Mouse (Mus musculus): ENCODE measurements around the gene Slc4a1. TPM values are rescaled to one million over a fixed set of nuclear protein-coding genes. Genes with fewer than 3 reads are reported as not detected.

The Slc4a1 gene
- total RNA-seq, 2 experiments from 2014 or later, result 0.47 to 1.2 TPM

DNA sequence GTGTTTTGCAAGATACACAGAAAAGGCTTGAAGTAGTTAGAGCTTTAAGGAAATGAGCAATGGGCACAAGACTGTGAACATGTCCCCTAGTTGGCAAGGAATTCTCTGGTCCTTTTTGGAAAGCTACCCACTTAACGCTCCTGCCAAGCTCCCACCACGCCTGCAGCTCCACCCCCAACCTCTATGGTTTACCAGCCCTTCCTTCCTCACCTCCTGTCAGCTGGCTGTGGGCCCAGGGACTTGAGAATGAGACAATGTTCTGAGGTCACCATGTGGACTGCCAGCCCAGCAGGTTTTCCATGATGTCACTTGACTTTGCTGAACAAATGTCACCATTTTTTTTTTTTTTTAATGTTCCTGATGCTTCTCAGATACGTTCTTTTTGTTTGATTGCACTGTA lies 27.4 kb downstream of the Slc4a1 start:
- DNase-seq (ENCODE audit: extremely low spot score in 1 of 2, low spot score in 2 of 2), result peak; percentile 27 to 85
- intact Hi-C loops (cut with DNase I), result no loop called here

DNA sequence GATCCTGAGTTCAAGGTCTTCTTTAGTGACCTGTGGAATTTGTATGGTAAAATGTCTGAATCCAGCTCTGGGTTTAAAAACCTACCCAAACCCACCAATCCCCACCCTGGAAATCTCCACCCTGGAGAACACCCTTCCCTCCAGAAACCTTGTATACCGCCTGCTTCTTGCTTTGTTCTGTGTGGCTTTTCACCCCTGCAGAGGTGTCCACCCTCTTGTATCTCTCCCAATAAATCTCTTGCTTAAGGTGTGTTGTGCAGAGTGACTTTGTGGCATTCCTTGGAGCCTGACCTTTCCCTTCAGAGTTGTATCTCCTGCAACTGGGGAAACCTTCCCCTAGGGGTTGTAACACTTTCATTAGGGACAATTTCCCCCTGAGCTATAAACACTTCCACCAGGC lies 28.1 kb downstream of the Slc4a1 start:
- intact Hi-C loops (cut with DNase I), result no loop called here
- DNase-seq (ENCODE audit: extremely low spot score in 1 of 2, low spot score in 2 of 2), result no peak

DNA sequence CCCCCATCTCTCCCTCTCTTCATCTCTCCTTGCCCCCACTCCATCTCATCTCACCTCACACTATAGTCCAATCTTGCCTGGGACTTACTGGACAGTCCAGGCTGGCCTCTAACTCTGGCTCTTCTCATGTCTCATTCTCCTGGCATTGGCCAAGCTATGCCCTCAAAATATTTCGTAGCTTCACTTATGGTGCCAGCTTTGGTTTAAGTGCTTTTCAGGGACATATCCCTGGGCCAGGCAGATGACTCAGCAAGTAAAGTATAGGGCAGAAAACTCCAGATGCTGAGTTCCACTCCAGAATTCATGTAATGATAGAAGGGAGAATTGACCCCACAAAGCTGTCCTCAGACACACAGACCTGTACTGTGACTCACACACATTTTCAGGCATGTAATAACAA lies 29.8 kb downstream of the Slc4a1 start:
- intact Hi-C loops (cut with DNase I), result no loop called here
- no peak for DNase-seq (ENCODE audit: extremely low spot score in 1 of 2, low spot score in 2 of 2)

DNA sequence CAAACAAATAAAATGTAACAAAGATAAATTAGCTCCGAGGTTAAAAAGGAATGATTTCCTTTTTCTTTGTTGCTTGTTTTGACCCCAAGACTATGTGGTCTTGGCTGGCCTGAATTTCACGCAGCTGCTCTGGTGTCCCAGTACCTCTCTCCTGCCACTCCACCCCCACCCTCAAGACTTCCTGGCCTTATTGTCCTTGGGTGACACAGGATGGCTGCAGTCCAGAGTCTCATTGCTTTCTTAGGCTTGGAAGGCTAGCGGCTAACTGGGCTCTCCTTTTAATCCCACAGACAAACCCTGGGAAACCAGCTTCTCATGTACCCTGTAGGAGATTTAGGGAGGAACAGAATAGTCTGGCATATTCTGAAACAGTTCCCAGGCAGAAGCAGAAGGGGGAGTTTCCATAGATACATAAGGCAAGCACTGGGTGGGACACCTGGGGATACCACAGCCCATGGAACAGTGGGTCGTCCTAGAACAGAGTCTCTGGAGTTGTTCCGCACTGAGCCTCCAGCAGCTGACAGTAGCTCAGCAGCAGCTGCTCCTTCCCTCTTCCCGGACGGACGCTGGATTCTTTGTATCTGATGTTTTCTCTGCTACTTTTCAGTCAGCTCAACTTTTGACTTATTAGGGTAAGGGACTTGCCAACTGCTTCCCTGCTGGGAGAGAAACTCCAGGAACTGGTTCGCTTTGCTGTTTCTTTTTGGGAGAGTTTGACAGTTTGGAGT lies 30.9 kb downstream of the Slc4a1 start:
- peak in 1 of 2 experiments; percentile 58 for DNase-seq (ENCODE audit: extremely low spot score in 1 of 2, low spot score in 2 of 2)
- intact Hi-C loops (cut with DNase I), result no loop called here

DNA sequence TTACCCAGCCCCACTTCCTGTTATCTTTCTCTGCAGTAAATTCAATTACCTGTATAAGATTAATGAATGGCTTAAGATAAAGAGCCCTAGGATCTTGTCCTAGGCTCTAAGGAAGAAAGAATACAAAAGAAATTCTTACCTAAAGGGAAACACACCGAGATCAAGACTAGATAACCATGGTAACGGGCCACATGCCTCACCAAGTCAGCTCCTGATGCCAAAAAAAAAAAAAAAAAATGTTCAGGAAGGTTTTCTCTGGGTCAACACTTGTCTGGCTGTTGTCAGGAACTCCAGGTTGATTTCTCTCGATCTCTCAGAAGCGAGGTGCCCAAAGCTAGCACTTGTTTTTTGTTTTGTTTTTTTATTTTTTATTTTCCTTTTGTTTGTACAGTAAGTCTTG lies 32.0 kb downstream of the Slc4a1 start:
- DNase-seq (ENCODE audit: extremely low spot score in 1 of 2, low spot score in 2 of 2), result no peak
- intact Hi-C loops (cut with DNase I), result no loop called here

DNA sequence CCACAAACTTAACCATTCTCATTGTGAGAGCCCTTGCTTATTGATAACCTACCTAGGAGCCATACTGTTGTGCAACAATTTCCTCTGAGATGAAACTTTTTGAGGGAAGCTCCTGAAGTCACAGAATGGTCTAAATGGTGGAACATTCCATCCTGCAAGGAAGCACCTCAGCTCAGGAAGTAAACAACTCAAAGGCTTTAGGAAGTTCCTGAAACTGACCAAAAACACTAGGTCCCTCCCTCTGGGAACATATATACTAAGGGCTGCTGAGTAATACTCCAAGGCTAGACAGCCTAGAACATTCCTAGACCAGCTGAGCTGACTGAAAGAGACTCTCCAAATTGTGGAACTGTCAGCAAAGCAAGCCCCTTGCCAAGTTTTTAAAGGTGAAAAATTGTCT lies 32.9 kb downstream of the Slc4a1 start:
- DNase-seq (ENCODE audit: extremely low spot score in 1 of 2, low spot score in 2 of 2), result no peak
- intact Hi-C loops (cut with DNase I), result no loop called here

DNA sequence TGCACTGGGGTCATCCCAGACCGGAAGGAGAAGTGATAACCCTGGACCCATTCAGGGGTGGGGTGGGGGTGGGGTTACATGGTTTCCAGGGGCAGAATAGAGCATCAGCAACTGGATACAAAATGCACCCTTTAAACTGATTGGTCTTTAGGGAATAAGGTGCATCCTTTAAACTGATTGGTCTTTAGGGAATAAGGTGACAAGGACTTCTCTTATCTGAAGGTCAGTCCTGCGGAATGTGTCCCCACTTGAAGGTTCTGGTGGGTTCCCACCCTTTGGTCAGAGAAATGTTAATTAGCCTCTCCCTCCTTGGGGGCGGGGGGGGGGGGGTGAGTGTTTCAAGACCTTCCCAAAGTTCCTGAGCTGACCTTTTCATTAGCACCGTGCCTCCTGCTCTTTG lies 34.2 kb downstream of the Slc4a1 start:
- intact Hi-C loops (cut with DNase I), result no loop called here
- no peak for DNase-seq (ENCODE audit: extremely low spot score in 1 of 2, low spot score in 2 of 2)

DNA sequence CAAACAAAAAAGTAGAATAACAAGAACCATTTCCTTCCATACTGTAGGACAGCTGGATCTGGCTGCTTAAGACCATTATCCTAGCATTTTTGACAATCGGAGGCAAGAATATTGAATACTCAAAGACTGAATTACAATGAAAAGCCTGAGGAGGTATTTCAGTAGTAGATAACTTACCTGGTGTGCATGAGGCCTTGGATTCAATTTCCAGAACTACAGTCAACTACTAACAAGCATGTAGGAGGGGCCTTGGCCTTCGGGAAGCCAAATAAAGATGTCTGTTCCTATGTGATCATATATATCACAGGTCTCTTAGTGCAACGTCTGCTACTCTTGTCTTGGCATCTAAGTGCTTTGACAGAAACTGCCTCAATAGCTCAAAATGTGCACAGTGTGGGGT lies 36.0 kb downstream of the Slc4a1 start:
- intact Hi-C loops (cut with DNase I), result no loop called here

DNA sequence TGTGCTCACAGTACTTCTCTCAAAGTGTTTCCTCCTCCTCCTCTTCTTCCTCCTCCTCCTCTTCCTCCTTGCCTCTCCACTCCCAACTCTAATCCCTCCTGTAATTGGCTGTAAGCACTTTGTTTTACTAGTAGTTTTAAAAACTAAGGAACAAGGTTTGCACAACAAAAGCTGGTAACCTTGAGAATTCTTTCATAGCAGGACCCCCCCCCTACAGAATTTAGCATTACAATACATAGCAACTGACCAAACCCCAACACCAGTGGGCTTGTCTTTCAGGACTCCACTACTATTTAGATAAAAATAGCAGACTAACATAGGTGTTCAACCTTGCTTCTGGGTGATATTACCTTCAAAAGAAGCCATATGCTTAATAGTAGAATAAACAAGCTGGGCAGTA lies 36.5 kb downstream of the Slc4a1 start:
- DNase-seq (ENCODE audit: extremely low spot score in 1 of 2, low spot score in 2 of 2), result no peak
- intact Hi-C loops (cut with DNase I), result no loop called here

More for the DNA sequence above, 36.0 kb downstream of the Slc4a1 start:
- no peak for DNase-seq (ENCODE audit: extremely low spot score in 1 of 2, low spot score in 2 of 2)

DNA sequence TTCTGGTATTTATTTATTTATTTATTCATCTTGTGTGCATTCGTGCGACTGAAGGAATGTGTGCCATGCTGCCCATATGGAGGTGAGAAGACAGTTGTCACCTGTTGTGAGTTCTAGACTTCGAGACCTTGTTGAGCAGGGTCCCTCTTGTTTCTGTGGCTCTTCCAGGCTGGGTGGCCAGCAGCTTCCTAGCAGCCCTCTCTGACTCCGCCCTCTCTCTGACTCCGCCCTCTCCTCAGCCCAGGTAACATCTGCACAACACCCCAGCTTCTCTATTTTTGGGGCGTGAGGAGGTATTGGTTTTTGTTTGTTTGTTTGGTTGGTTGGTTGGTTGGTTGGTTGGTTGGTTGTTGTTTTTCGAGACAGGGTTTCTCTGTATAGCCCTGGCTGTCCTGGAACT lies 38.2 kb downstream of the Slc4a1 start:
- no peak for DNase-seq (ENCODE audit: extremely low spot score in 1 of 2, low spot score in 2 of 2)
- intact Hi-C loops (cut with DNase I), result no loop called here

DNA sequence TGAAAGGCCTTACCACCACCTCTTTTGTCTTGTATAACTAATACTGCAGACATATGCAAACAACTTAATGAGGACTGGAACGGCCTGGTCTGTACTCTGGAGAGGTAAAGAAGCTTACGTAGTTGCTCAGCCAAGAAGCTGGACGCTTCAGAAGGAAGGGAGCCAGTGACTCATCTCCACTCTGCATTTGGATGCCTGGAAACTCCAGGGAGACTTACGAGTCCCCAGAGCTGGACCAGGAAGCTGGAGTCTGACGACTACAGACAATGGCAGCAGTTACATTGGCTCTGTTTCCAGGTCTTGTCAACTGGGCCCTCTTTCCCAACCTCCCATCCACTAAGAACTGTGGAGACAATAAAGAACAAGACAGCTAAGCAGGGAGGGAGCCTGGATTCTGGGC lies 38.8 kb downstream of the Slc4a1 start:
- DNase-seq (ENCODE audit: extremely low spot score in 1 of 2, low spot score in 2 of 2), result no peak
- intact Hi-C loops (cut with DNase I), result no loop called here

DNA sequence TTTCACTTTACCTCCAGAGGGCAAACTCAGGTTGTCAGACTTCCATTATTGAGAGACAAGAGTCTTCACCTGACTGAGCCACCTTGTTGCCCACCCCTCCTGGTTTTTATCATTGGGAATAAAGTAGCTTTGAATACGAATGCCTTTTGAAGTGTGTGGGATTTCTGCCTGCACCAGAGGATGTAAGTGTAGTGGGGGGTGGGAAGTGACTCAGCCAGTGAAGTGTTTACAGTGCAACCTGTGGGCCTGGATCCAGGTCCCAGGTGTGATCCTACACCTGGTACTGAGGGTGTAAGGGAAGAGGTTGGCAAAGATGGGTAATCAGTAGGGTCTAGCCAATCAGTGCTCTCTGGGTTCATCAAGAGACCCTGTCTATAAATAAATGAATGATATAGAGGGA lies 42.5 kb downstream of the Slc4a1 start:
- DNase-seq (ENCODE audit: extremely low spot score in 1 of 2, low spot score in 2 of 2), result no peak
- intact Hi-C loops (cut with DNase I), result no loop called here

DNA sequence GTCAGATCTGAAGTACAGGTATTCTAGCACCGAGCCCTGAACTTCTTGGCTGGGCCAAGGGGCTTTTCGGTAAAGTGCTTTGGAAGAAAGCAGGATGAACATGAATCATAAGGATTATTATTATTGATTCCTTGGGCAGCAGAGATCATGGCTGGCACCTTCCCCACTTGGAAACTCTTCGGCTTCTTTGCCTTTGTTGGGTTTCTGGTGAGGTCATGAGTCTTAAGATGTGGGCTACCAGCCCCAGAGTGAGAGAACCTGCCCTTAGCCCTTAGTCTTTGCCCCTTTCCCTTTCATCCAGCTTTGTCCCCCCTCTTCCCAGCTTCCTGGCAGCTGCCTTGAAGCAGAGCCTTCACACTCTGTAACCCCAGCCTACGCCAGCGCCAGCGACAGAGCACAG lies 44.1 kb downstream of the Slc4a1 start:
- no peak for DNase-seq (ENCODE audit: extremely low spot score in 1 of 2, low spot score in 2 of 2)
- intact Hi-C loops (cut with DNase I), result no loop called here

DNA sequence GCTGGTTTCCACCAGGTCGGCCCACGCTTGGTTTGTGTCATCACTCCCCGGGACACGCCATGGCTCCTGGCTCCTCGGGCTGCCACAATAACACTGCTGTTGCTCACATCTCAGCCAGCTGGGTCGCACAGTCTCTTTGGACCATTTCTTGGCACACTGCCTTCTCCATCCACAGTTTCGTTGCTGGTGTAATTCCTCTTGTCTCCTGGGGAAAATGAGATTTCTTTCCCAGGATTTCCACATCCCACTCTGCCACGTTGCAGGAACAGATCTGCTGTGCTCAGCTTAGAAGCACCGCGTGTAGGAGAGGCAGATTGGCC lies 45.4 kb downstream of the Slc4a1 start:
- peak; percentile 89 to 90 for DNase-seq (ENCODE audit: extremely low spot score in 1 of 2, low spot score in 2 of 2)
- intact Hi-C loops (cut with DNase I), result no loop called here

DNA sequence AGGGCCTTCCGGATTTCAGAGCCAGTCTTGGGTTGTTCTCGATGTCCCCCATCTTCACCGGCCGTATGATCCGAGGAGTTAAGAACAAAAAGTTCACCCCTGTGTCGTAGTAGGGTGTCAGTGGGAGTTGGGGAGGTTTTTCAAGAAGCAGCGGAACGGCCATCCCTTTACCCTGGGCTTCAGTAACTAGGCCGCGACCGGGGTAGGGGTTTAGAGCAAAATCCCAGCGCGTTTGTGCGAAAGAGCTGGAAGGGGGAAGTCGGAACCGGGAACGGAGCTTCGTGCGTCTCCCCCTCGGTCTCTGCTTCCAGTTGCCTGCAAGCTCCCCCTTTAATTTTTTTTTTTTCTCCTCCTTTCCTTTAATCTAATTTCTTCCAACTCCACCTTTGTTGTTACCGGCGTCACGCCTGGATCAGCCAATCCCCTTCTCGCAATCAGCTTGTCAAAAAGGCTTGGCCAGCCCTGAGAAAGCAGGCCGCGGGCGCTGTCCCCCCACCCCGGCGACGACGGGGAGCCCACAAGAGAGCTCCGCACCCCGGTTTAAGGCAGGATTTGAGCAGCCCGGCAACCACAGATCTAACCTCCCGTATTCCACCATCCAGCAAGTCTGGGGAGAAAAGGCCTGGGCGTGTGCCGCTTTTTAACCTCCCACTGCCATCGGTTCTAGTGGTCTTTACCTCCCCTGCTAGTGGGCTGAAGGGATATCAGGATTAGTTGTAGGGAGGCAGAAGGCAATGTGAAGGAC lies 45.9 kb downstream of the Slc4a1 start:
- intact Hi-C loops (cut with DNase I), result loop anchor here (2.0 kb wide), 1 partner anchor 87 kb away; the partner anchor contains the start of gene Slc25a39
- peak; percentile 92 for DNase-seq (ENCODE audit: extremely low spot score in 1 of 2, low spot score in 2 of 2)

DNA sequence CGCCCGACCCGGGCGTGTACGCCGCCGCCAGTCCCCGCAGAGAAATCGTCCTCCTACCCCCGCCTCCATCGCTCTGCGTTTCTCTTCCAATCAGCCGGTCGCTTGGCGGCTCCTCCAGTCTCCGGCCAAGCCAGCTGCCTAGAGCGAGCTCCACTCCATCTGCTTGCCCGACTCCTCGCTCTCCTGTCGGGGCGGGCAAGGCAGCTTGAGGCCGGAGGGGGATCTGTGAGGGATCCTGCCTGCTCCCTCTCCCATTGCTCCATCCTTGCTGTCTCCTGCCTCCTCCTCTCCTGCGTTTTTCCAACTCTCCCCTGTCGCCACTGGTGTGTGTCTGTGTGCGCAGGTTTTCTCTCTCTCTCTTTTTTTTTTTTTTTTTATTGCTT lies 46.6 kb downstream of the Slc4a1 start, which contains the start of gene Ubtf:
Ubtf (minus strand) TSS at position 333 of the 383 bp plus-strand sequence.
- intact Hi-C loops (cut with DNase I), result loop anchor here (2.0 kb wide), 1 partner anchor 87 kb away; the partner anchor contains the start of gene Slc25a39
- DNase-seq (ENCODE audit: extremely low spot score in 1 of 2, low spot score in 2 of 2), result peak; percentile 86 to 93

DNA sequence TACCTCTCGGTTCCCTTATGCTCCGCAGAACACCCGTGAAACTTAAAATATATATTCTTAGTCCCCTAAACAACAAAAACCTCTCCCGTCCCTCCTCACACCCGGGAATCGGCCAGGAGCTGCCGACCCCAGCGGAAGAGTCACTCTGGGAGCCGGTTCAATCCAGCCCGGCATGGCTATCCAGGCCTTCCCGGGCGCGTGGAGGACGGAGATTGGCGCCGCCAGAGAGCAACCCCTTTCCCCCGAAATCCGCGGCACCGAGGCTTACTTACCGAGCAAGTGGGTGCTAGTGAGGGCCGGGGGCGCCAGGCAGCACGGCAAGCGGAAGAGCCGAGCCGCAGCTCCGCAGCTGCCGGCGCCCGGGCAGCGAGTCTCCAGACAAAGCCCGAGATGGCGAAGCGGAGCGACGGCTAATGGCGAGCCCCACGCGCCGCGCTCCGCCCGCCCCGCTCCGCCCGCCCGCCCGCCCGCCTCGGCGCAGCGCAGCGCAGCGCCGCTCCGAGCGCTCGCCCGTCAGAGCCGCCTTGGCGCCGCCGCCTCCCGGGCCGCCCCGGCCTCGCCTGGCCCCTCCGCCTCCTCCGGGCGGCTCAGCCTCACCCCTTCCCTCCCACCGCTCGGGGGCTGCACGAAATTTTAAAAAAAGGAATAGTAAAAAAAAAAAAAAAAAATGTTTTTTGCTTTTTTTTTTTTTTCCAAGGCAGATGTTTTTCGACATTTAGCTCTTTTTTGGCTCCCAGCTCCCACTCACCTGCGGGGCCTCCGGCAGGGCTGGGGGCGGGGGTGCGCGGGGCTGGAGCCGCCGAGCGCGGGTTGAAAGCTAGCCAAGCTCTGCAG lies 47.2 kb downstream of the Slc4a1 start:
- DNase-seq (ENCODE audit: extremely low spot score in 1 of 2, low spot score in 2 of 2), result peak in 1 of 2 experiments; percentile 81
- intact Hi-C loops (cut with DNase I), result loop anchor here (2.0 kb wide), 1 partner anchor 88 kb away; the partner anchor contains the start of gene Slc25a39

DNA sequence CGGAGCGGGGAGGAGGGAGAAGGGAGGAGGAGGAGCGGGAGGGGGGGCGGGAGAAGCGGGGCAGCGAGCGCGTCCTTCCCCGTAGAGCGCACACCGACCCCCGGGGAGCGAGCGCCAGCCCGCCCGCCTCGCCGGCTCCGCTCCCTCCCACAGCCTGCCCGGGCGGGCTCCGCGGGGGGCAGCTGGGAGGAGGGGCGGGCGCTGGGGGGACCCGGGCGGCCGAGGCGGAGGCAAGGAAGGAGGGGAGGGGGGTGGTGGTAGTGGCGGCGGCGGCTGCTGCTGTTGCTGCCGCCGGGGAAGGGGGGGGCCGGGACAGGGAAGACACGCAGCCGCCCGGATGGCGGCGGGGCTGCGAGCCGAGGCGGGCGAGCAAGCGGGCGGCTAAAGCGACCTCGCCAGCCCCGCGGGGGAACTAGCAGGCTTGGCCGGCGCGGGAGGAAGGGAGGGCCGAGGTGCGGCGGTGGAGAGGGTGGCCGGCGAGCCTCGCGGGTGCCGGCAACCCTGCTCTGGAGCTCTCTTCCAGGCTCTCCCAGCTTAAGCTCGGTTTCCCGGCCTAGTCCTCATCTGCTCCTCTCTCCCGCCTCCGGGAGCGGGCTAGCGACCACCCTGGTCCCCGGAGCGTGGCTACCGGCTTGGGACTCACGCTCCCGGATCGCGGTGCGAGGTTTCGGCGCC lies 48.0 kb downstream of the Slc4a1 start:
- intact Hi-C loops (cut with DNase I), result loop anchor here (2.0 kb wide), 1 partner anchor 89 kb away; the partner anchor contains the start of gene Slc25a39
- DNase-seq (ENCODE audit: extremely low spot score in 1 of 2, low spot score in 2 of 2), result peak in 1 of 2 experiments; percentile 90
